In the genomic region with DNA sequence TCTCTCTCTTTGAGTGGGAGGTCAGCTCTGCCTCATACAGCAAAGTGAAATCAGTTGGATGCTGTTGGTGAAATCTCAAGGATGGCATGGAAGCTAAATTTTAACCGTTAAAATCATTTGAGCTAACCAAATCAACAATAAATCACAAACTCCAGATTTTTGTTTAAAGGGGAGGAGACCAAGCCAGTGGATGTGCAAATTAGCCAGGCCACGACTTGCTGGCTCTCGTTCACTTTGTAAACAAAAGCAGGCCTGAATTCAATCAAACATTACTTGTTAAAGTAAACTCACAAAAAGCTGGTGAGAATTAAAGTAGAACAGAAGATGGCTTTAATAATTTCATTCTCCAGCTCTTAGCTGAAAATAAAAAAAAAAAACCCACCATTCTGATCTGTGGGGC, we compare ENCODE assay signal across 21 mouse cellular contexts.
DNase-seq lines count a peak whose midpoint lies in the region; ATAC-seq and TF ChIP-seq lines count a peak whose summit lies in the region.
"Had no signal": no experiment of that assay in that cellular context is flagged by ENCODE, and none has a peak within 500 bp of the region (broad histone marks: within the 10 kb centered on the region; RNA-seq: fewer than 3 reads in every experiment).

No protein-coding gene starts in this region.

- H3K4me2 ChIP-seq in lung, embryonic 16.5 days (ENCODE audit: low read depth, low read length), result no peak overlapping the region
- no peak overlapping the region for H3K4me2 ChIP-seq in lung, postnatal 0 days (replicated peaks; ENCODE audit: low read depth, low read length)
- no peak overlapping the region for H3K4me2 ChIP-seq in intestine, embryonic 16.5 days (ENCODE audit: low read depth, low read length)
- no peak overlapping the region for H3K4me2 ChIP-seq in stomach, embryonic 15.5 days
- no peak overlapping the region for H3K4me2 ChIP-seq in hindbrain, embryonic 11.5 days (replicated peaks; ENCODE audit: low read depth, low read length)
- H3K4me2 ChIP-seq: heart, embryonic 15.5 days; liver, embryonic 11.5 days had no signal

- intact Hi-C loops in heart, postnatal 25 days (cut with DNase I), result no loop called here

- H3K27ac ChIP-seq in heart, embryonic 10.5 days, result 0 out of 2 replicates have a peak overlapping the region, but pooled peaks have one; percentile 25
- peak overlapping the region; percentile 64 for H3K27ac ChIP-seq in lung, embryonic 16.5 days (ENCODE audit: low read length)
- H3K27ac ChIP-seq in lung, postnatal 0 days (ENCODE audit: low read length), result no peak overlapping the region
- peak overlapping the region; percentile 91 for H3K27ac ChIP-seq in intestine, embryonic 16.5 days (ENCODE audit: low read length)
- H3K27ac ChIP-seq in stomach, embryonic 15.5 days, result peak overlapping the region; percentile 68
- H3K27ac ChIP-seq in hindbrain, embryonic 11.5 days (ENCODE audit: low read depth, low read length), result no peak overlapping the region
- H3K27ac ChIP-seq: gastrocnemius, adult 2 months; heart, embryonic 15.5 days had no signal

- no peak for TF ChIP-seq CTCF in lung, postnatal 0 days (IDR thresholded peaks at IDR 0.05)

- no peak for DNase-seq in heart, embryonic 10.5 days (ENCODE audit: low spot score)
- DNase-seq in heart, postnatal 25 days (ENCODE audit: low spot score), result no peak
- no peak for DNase-seq in lung, postnatal 0 days (ENCODE audit: low spot score)
- no peak for DNase-seq in hindbrain, embryonic 11.5 days (ENCODE audit: low spot score)
- no peak for DNase-seq in spleen, postnatal 10 days (ENCODE audit: low spot score in 2 of 2)
- DNase-seq: adrenal gland, postnatal 14 days; cerebellum, adult 8-10 months; cerebellum, postnatal 36 days; gastrocnemius, adult 2 months; heart, postnatal 4 days; kidney, adult 18-20 months; kidney, postnatal 10 days; left cerebral cortex, postnatal 4 days; midbrain, embryonic 14.5 days had no signal

- ATAC-seq in lung, embryonic 16.5 days (ENCODE audit: low read depth), result no peak
- ATAC-seq in lung, postnatal 0 days, result no peak
- ATAC-seq in intestine, embryonic 16.5 days, result no peak
- ATAC-seq in stomach, embryonic 15.5 days (ENCODE audit: insufficient read depth, low FRiP score, low read depth), result no peak
- no peak for ATAC-seq in hindbrain, embryonic 11.5 days (ENCODE audit: low FRiP score)
- ATAC-seq: hindbrain, embryonic 16.5 days had no signal

- no peaks in the 10 kb centered on the region for H3K36me3 ChIP-seq in heart, embryonic 10.5 days
- no peaks in the 10 kb centered on the region for H3K36me3 ChIP-seq in lung, embryonic 16.5 days (ENCODE audit: control insufficient read depth, insufficient read depth, low read length)
- no peaks in the 10 kb centered on the region for H3K36me3 ChIP-seq in lung, postnatal 0 days (ENCODE audit: insufficient read depth, low read length)
- H3K36me3 ChIP-seq in intestine, embryonic 16.5 days (ENCODE audit: control insufficient read depth, insufficient read depth, low read length), result no peaks in the 10 kb centered on the region
- H3K36me3 ChIP-seq in stomach, embryonic 15.5 days, result no peaks in the 10 kb centered on the region
- H3K36me3 ChIP-seq in hindbrain, embryonic 11.5 days (ENCODE audit: control insufficient read depth, insufficient read depth, low read length), result no peaks in the 10 kb centered on the region
- H3K36me3 ChIP-seq: heart, embryonic 15.5 days had no signal

- peaks cover 19% of the 10 kb centered on the region for H3K4me1 ChIP-seq in heart, embryonic 10.5 days
- peaks cover 28% of the 10 kb centered on the region for H3K4me1 ChIP-seq in lung, embryonic 16.5 days (replicated peaks; ENCODE audit: control insufficient read depth, insufficient read depth, low read length)
- H3K4me1 ChIP-seq in lung, postnatal 0 days (ENCODE audit: insufficient read depth, low read depth, low read length), result no peaks in the 10 kb centered on the region; the same call in 1 of the 2 replicates
- peaks cover 32% of the 10 kb centered on the region for H3K4me1 ChIP-seq in intestine, embryonic 16.5 days (ENCODE audit: control insufficient read depth, insufficient read depth, low read length)
- peaks cover 11% of the 10 kb centered on the region for H3K4me1 ChIP-seq in stomach, embryonic 15.5 days
- H3K4me1 ChIP-seq in hindbrain, embryonic 11.5 days (replicated peaks; ENCODE audit: control insufficient read depth, insufficient read depth, low read length), result no peaks in the 10 kb centered on the region
- H3K4me1 ChIP-seq: megakaryocyte, embryonic 14.5 days had no signal

- no peaks in the 10 kb centered on the region for H3K27me3 ChIP-seq in heart, embryonic 10.5 days (ENCODE audit: insufficient read depth, poor library complexity, severe bottlenecking)
- no peaks in the 10 kb centered on the region for H3K27me3 ChIP-seq in lung, embryonic 16.5 days (ENCODE audit: control insufficient read depth, insufficient read depth, low read depth, low read length)
- H3K27me3 ChIP-seq in lung, postnatal 0 days (replicated peaks; ENCODE audit: insufficient read depth, low read length), result no peaks in the 10 kb centered on the region
- H3K27me3 ChIP-seq in intestine, embryonic 16.5 days (replicated peaks; ENCODE audit: control insufficient read depth, insufficient read depth, low read length), result no peaks in the 10 kb centered on the region
- H3K27me3 ChIP-seq in stomach, embryonic 15.5 days (replicated peaks), result no peaks in the 10 kb centered on the region
- no peaks in the 10 kb centered on the region for H3K27me3 ChIP-seq in hindbrain, embryonic 11.5 days (ENCODE audit: control insufficient read depth, insufficient read depth, low read length)
- H3K27me3 ChIP-seq: heart, embryonic 15.5 days; megakaryocyte, embryonic 14.5 days had no signal

- TF ChIP-seq EP300 in lung, postnatal 0 days (IDR thresholded peaks at IDR 0.05), result no peak

- H3K9ac ChIP-seq in lung, embryonic 16.5 days (ENCODE audit: low read length), result no peak overlapping the region
- no peak overlapping the region for H3K9ac ChIP-seq in lung, postnatal 0 days (replicated peaks; ENCODE audit: low read depth)
- no peak overlapping the region for H3K9ac ChIP-seq in intestine, embryonic 16.5 days (ENCODE audit: low read depth, low read length)
- no peak overlapping the region for H3K9ac ChIP-seq in stomach, embryonic 15.5 days
- no peak overlapping the region for H3K9ac ChIP-seq in hindbrain, embryonic 11.5 days (ENCODE audit: low read depth, low read length)
- H3K9ac ChIP-seq: heart, embryonic 15.5 days had no signal

- no peaks in the 10 kb centered on the region for H3K9me3 ChIP-seq in heart, embryonic 10.5 days
- H3K9me3 ChIP-seq in lung, embryonic 16.5 days (ENCODE audit: control insufficient read depth, low read length), result no peaks in the 10 kb centered on the region
- no peaks in the 10 kb centered on the region for H3K9me3 ChIP-seq in lung, postnatal 0 days (ENCODE audit: low read length)
- no peaks in the 10 kb centered on the region for H3K9me3 ChIP-seq in intestine, embryonic 16.5 days (ENCODE audit: control insufficient read depth, low read length)
- H3K9me3 ChIP-seq in stomach, embryonic 15.5 days, result no peaks in the 10 kb centered on the region
- H3K9me3 ChIP-seq in hindbrain, embryonic 11.5 days (ENCODE audit: control insufficient read depth, low read length), result no peaks in the 10 kb centered on the region
- H3K9me3 ChIP-seq: heart, embryonic 15.5 days; megakaryocyte, embryonic 14.5 days had no signal

- WGBS in heart, embryonic 10.5 days, result 67% methylated on average over 3 of the region's 3 CpGs
- 25% methylated on average over 3 of the region's 3 CpGs for WGBS in lung, embryonic 16.5 days
- 18% methylated on average over 3 of the region's 3 CpGs for WGBS in lung, postnatal 0 days
- 24% methylated on average over 3 of the region's 3 CpGs for WGBS in intestine, embryonic 16.5 days
- WGBS in stomach, embryonic 15.5 days, result 18% methylated on average over 3 of the region's 3 CpGs
- 75% methylated on average over 3 of the region's 3 CpGs for WGBS in hindbrain, embryonic 11.5 days

- no peak overlapping the region for H3K4me3 ChIP-seq in heart, embryonic 10.5 days
- H3K4me3 ChIP-seq in lung, embryonic 16.5 days (ENCODE audit: low read length), result no peak overlapping the region
- H3K4me3 ChIP-seq in lung, postnatal 0 days (ENCODE audit: low read depth, low read length), result no peak overlapping the region
- H3K4me3 ChIP-seq in intestine, embryonic 16.5 days (ENCODE audit: low read length), result no peak overlapping the region
- no peak overlapping the region for H3K4me3 ChIP-seq in stomach, embryonic 15.5 days (replicated peaks)
- no peak overlapping the region for H3K4me3 ChIP-seq in hindbrain, embryonic 11.5 days (ENCODE audit: low read depth, low read length)
- H3K4me3 ChIP-seq: gastrocnemius, adult 2 months; heart, embryonic 15.5 days; megakaryocyte, embryonic 14.5 days had no signal

Comparison
In these comparisons a context has a peak if more than half of its experiments do, and no peak if none do; other contexts are left out.
1. H3K27ac ChIP-seq: peak in heart, embryonic 10.5 days (single experiment), lung, embryonic 16.5 days (single experiment), intestine, embryonic 16.5 days (single experiment) and stomach, embryonic 15.5 days (single experiment); none in lung, postnatal 0 days (single experiment) and hindbrain, embryonic 11.5 days (single experiment).